Mouse (Mus musculus) heart, adult 9 months (tissue): ENCODE results near the gene Hacd3.
"Not testable (repeated sequence)": the region's sequence is repeated elsewhere in the genome, so short reads cannot be mapped to it uniquely, and the experiment has no call there.

ENCODE experiments used
- DNase-seq, 2 experiments: peaks; one replicate each; pipeline ENCODE4 v3.0.0; 2022; ENCODE audit warnings: low spot score in 2 of 2

The Hacd3 gene

DNA sequence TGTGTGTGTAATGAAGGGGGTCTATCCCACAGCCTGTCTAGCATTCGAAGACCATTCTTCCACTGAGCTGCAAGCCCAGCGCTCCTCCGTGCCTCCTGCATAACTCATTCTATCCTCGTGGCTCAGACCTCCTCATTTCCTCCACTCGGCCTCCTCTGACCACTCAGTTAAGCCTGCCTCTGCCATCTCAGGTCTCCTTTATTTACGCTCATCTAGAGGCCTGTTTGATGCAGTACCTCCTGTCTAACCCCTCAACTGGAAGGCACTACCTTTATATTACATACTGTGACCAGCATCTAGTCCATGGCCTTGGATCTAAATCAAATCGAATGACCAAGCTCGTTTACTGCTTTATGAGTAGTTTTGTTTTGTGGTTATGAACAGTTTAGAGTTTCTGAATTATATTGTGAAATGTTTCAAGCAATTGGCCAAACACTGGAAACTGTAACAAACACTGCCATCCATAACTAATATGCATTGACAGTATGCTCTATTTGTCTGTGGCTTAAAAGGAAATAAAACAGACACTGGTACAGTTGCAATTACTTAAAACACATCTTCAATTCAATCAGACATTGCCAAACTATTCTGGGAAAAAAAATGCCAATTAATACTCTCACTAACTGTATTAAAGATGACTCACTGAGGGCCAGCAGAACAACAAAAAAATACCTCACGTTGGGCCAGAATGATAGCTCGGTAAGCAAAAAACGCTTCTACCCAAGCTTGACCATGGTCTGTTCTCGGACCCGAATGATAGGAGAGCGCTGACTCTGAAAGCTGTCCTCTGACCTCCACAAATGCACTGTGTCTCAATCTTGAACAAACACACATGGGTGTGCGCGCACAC, 4.3 kb downstream of the Hacd3 start:
- no peak for DNase-seq

DNA sequence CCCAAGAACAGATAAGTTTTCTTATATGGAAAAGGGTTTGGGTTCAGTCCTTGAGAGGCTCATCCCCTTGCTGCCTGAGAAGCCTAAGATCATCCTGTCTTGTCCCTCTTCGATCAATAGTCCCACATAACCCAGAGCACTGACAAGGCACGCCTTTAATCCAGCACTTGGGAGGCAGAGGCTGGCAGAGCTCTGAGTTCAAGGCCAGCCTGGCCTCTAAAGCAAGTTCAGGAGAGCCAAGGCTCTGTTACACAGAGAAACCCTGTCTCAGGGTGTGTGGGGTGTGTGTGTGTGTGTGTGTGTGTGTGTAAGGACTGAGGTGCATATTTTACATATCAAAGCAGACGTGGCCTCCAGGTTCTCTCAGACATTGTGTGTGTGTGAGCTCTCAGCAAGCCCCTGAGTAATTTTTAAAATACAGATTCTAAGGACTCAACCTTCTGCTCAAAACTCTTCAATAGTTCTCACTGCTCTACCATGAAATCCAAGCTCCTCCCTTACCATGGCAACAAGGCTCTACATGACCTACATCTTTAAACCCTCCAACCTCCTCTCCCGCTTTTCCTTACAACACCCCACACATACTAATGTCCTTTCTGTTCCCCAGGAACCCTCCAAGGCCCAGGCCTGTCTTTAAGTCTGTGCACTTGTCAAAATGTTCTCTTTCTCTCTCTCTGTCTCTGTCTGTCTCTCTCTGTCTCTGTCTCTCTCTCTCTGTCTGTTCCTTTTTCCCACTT, 5.1 kb downstream of the Hacd3 start:
- DNase-seq = no peak

DNA sequence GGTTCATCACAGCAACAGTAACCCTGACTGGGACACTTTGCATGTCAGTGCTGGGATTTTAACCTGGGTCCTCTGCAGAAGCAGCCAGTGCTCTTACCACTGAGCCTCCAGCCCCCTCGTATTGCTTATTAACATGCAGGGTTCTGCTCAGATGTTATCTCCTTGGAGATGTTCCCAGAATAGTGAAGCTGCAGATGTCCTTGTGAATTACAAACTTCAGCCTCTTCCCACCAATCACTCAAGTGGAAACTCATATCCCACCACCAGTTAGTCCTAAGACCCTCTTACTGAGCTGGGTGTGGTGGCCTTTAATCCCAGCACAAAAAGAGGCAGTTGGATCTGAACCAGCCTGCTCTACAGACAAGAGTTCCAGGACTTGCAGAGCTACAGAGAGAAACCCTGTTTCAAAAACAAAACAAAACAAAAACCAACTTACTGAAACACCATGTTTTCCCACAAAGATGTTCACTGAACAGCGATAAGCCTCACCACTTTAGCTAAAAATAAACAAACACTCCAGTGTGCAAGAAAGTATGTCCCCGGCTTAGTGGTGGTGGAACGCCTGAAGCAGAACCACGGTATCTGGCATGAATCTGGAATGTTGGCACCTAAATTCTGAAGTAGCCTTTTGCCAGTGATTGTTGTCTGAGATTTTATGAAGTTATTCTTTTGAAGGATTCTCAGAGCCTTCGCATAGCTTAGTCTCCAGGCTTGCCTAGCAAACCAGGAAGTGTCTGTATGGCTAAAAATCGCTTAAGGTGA, 5.9 kb downstream of the Hacd3 start:
- no peak for DNase-seq

DNA sequence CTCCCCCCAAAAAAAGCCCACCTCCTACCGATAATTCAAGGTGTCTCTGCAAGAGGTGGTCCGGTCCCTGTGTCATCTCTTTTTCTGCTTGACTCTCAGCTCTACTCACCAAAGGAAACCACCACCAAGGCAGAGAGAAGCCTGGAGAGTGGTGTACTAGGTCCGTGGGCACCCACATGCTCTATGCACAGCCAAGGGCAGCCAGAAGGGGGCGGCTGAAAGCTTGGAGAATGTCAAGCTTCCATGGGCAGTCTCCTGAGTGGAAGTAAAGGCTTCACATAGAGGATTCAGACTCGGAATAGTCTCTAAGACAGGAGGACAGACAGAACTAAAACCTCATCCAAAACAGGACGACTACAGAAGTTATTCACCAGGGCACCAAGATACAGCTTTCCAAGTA, 10.2 kb downstream of the Hacd3 start:
- no peak for DNase-seq

DNA sequence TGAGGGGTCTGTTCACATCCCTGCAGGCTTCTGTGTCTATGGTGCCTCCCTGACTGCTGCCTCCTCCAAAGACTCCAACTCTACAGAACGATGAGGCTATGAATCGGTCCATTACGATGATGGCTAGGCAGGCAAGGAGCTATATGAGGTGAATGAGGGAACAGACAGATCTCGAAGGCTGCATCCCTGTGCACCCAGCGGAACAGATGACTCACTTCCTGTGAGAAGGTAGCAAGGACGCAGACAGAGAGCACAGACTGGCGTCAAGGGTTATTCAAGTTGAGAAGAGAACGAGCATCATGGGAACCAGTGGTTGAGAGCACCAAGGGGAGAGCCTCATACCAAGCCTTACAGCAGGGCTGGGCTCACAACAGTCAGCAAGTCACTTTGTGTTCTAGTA, 10.9 kb downstream of the Hacd3 start:
- no peak for DNase-seq

DNA sequence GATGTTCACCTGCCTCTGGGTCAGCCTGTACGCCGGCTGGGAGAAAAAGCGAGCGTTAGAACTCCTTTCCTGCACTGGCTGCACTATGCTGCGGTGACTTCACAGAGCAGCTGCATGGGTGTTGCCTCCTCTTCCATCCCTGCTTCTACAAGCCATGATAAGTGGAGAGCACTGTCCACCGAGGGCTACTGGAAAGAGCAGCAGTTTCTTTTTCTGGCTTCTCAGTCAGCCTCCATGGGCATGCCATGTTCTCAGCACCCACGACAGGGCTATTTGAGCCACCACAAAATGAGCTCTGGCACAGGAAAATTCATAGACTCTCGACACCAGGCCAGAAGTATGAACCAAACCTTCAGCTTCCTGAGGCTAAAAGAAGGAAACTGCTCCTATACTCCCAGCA, 15.8 kb downstream of the Hacd3 start:
- no peak for DNase-seq

DNA sequence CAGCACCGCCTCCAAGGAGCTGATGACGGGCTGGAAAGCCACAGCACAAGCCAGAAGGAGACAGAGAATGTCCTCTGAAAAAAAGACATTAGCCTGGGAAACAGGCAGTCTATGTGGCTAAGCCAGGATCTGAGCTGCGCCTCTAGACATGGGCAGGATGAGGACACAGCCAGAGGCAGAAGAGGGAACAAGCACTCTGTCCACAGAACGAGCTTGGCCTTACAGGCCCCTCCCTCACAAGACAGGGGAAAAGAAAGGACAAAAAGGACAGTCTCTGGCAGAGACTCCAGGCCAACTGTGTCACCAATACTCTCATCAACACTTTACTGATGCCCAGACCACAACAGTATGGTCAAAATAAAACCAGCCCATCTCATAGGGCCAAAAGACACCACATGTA, 20.0 kb downstream of the Hacd3 start:
- DNase-seq = no peak

DNA sequence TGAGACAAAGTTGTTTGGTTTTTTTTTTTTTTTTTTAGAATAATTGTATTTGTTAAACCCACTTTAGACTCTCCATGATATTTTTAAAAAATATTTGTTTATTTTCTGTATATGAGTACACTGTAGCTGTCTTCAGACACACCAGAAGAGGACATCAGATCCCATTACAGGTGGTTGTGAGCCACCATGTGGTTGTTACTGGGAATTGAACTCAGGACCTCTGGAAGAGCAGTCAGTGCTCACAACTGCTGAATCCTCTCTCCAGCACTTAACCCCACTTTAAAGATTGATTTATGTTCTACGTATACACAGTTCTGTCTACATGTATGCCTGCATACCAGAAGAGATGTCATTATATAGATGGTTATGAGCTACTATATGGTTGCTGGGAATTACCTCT, 26.0 kb downstream of the Hacd3 start:
- DNase-seq = not testable (repeated sequence)

DNA sequence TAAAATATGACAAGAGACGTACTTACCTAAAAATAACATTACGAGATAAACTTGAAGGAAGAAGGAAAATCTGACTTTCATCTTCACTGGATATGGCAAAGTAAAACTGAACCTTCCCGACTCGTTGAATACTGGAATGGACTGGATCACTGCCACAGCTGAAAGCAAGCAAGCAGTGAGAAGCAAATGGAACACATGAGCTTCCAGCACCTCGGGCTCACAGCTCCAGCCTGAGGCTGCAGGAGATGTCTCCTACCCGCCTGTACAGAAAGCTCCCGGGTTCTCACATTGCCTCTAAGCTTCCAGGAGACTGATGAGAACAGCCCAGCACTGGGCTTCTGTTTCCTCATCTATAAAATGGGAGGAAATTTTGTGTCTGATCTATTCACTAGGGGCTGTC, 31.2 kb downstream of the Hacd3 start:
- no peak for DNase-seq

DNA sequence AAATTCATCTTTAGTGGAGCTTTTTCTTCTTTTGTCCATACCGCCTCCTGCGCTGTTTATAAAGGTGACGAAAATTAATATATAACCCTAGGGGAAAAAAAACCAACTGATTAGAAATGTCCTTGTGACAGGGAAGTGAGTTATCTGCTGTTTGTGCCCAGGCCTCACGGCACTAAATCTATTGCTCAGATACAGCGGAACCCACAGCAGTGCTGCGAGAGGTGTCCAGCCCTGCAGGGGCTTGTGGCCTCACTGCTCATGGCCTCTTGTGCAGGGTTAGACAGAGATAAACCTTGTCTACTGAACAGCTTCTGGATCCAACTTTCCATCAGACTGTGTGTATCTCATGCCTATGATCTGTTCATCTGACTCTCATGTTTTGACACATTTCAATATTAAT, 33.0 kb downstream of the Hacd3 start:
- no peak for DNase-seq

DNA sequence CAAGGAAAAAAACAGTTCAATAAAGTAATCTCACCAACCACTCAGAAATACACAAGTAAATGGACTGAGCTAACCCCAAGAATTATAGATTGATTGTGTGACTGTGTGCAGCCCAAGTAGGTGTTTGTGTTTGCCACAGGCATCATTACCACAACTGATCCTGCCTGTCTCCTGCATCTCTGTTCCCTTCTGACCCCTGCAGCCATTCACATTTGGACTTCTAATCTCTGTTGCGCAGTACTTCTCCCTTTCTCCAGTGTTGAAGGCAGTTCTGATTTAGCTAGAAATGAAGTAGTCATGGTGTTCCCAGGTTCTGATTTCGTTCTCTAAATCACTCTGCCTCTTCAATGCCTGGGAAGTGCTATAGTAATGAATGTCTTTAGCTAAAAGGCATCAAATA, 33.8 kb downstream of the Hacd3 start:
- DNase-seq = no peak

DNA sequence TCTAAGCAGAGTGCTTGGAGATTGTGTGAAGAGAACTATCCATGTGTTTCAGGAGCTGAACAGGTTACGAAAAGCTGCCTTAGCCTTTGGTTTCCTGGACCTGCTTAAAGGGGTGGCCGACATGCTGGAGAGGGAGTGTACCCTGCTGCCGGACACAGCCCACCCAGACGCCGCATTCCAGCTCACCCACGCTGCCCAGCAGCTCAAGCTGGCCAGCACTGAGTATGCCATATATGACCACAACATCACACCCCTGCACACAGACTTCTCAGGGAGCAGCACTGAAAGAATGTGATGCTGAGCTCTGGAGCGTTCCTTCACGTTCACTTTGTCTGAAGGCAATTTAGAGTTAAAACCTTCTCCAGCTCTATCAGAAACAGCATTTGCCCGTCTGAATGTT, 35.7 kb downstream of the Hacd3 start:
- no peak for DNase-seq

DNA sequence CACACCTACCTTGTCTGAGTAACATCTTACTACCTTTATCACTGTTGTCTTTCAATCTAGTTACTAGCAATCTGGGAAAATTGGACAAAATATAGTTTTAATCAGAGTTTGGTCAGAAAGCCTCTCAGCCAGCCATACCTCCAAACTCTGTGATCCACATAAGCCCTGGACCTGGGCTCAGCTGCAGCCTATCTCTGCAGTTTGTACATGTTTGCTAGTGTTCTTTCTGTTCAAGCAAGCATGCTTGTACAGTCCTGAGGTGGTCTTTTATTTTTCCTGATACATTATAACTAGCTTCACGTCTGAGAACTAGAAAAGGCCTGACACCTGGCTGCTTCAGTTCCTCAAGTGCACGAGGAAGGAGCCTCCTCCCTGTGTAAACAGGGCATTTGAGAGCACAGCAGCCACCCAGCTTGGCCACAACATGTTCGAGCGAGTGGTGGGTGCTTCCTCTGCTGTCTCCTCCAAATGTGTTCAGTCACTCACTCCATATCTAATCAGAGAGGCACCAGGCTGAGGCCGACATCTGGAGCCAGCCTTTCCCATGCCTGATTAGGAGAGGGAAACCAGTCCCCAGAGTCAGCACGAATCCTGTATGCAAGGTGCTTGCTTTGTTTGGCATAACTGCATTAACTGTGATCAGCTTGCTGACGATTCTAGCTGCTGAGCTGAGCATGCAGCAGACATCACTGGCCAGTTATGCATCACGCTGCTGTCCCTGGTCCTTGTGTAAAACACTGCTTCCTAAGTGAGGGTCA, 36.3 kb downstream of the Hacd3 start:
- DNase-seq = no peak

DNA sequence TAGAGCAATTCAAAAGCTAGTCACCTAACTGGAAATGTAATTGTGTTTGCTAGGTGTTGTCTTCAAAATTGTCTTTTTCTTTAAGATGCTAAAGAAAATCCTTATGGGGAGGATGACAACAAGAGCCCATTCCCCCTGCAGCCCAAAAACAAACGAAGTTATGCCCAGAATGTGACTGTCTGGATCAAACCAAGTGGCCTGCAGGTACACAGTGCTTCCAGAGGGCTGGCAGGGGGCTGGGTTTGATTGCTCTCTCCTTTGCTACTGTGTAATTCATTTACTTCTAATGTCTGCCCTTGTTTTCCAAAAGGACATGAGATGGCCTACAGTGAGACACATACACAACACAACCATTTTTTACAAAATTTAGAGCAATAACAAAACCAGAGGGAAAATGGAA, 39.6 kb downstream of the Hacd3 start:
- DNase-seq = no peak

DNA sequence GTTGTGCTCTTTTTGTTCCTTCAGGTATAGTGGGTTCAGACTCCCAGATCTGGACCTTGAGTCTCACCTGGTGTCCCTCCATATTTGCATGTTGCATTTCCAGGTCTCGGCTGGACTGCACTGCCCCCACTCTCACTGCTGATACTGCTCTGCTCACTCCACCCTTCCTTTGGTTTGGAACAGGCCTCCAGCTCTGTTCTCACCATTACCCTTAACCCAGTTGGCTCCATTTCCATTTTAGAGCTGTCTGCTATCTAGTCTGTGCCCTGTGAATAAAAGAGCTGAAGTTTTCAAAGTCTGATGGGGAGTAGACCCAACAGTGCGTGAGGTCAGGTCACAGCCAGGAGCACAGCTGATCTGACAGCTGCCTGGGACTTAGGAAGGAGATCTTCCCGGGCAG, 40.9 kb downstream of the Hacd3 start:
- DNase-seq = peak in 1 of 2 experiments; percentile 7

DNA sequence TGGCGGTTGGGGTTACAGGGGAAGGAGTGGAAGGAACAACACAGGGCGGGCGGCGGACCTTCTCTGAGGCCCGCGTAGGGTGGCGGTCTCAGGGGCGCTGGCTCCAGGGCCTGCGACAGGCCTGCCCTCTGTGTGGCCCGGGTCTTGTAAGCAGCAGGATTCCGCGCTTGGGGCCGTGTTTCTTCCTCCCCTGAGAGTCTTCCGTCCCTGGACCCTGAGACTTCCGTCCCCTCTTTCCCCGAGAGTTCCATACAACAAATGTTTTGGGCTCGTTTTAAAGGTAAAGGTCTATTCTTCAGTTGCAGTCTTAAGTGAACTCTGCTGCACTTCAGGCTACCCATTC, 60.5 kb downstream of the Hacd3 start:
- DNase-seq = no peak

DNA sequence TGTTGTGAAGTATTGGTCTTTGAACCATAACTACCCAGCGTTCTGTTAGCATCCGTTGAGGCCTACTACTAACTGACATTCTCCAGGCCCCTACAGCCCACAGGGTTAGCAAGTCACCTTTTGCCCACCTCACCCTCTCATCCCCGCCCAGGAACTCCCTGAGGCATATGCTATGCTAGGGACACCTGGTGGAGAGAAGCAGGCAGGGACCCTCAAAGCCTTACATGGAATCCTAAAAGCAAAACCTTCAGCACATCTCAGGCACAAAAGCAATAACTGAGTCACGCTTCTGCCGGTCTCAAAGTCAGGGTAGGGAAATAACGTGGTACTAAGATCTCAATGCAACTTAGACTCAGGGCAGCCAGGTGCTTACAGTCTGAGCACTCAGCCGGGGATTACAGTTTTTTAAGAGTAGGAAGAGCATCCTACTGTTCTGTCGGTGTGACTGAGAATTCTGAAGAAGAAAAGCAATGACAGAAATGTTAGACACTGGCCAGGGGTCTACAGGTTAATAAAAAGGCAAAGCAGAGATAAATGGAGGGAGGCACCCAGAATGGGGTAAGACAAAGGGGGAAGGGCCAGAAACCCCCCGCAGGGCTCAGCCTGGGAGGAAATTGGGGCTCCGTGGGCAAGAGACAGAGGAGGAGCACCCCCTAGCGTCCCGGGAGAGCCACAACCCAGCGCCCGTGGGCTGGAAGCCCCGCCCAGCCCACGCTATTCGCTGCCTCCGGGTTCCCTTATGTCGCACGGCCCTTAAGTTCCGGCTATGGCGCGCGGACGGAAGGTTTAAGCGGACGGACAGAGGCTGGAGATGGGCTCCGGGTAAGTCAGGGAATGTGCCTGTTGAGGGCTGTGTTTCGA, 61.1 kb downstream of the Hacd3 start, which contains the start of gene Ints14:
Gene Ints14 (plus strand): TSS at position 789 of the 861 bp plus-strand sequence.
- peak; percentile 96 for DNase-seq

DNA sequence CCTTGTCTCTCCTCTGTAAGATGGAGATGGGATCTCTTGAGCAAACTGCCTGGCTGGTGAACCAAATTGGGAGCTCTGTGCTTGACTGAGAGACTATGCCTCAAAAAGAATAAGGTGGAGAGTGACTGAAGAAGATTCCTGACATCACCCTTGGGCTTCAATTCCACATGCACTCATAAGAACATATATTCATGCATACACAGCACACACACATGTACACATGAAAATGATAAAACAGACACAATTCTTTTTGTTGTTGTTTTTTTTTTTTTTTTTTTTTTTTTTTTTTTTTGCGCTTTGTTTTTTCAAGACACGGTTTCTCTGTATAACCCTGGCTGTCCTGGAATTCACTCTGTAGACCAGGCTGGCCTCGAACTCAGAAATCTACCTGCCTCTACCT, 64.2 kb downstream of the Hacd3 start:
- no peak for DNase-seq

DNA sequence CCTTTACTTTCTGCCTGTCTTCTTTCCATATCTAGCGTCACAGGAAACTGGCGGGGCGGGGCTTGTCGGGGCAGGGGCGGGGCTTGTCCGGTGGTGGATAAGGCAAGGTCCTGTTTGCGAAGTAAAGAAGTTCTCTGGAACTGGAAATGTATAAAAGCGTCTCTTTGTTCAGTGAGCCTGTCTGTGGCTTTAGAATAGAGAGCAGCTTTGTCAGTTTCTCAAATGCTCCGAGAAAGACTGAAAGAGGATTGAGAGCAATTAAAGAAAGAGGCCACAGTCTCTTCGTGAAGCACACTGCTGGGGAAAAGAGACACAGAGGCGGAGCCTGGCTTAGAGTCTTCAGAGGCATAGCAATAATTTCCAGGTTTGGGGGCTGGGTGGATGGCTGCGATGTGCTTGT, 65.2 kb downstream of the Hacd3 start:
- DNase-seq = no peak

DNA sequence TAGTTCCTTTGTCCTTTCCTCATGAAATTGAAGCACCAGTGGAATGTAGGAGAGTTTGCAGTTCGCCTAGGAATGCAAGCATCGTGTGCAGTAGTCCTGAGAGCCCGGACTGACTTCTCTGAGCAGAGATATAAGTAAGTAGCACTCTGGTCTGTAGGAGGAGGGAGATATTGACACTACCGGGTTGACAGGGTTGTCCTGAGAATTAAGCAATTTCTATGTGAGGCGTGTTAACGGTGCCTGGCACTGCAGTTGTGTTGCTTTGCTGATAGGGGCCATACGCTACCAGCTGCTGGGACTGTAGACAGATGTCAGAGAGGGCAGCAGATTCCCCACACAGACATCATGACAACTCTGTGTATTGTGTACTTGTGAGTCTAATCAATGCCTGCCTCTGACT, 68.3 kb downstream of the Hacd3 start:
- no peak for DNase-seq

DNA sequence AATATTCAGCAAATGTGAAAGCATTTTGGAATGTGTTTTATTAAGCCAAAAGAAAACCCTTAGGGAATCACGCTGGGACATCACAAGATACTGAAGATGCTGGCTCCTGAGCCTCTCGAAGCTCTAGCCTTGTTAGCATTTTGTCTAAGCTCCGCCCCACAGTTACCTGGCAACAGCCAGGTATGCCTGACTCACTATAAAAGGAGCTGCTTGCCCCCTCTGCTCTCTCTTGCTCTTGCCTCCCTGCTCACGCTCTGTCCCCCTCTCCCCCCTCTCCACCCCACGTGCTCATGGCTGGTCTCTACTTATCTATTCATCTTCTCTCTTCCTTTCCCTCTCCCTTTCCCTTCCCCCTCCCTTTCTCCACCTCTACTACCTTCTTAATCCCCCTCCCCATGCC, 69.4 kb downstream of the Hacd3 start:
- DNase-seq = no peak
